Mouse (Mus musculus): ENCODE measurements around the gene Rbm20. TPM values are rescaled to one million over a fixed set of nuclear protein-coding genes. Genes with fewer than 3 reads are reported as not detected.

Gene Rbm20
- 6.3 and 6.5 TPM in 2 replicates for polyA plus RNA-seq (2011; ENCODE audit: insufficient read depth, insufficient read length, low read depth, missing spikeins)

GRCm38 (mm10) chr19:53676718-53677634 is at the start of gene Rbm20:
Gene Rbm20 (plus strand): TSS chr19:53677306.
- peak within 1 kb of the TSS; percentile 63 for H3K9ac ChIP-seq (ENCODE audit: low read depth, poor library complexity, severe bottlenecking)
- no peak within 1 kb of the TSS for H3K27ac ChIP-seq (ENCODE audit: insufficient read depth, low read length)
- peaks cover 4% of the 10 kb centered on the region for H3K4me1 ChIP-seq (ENCODE audit: control insufficient read depth, insufficient read depth, low read length)
- H3K9me3 ChIP-seq (replicated peaks; ENCODE audit: control insufficient read depth, insufficient read depth, low read length, poor library complexity, severe bottlenecking): no peaks in the 10 kb centered on the region
- H3K27me3 ChIP-seq (ENCODE audit: control insufficient read depth, insufficient read depth, low read length, poor library complexity, severe bottlenecking): peaks cover 15% of the 10 kb centered on the region
- no peak for TF ChIP-seq POLR2A (IDR thresholded peaks at IDR 0.05; ENCODE audit: insufficient read depth, low read length)
- no peak for TF ChIP-seq EP300 (IDR thresholded peaks at IDR 0.05; ENCODE audit: insufficient read depth, low read depth, low read length)
- TF ChIP-seq CTCF (IDR thresholded peaks at IDR 0.05; ENCODE audit: low read depth, low read length): no peak
- H3K36me3 ChIP-seq (ENCODE audit: control insufficient read depth, insufficient read depth, low read length, poor library complexity, severe bottlenecking): no peaks in the 10 kb centered on the region
- H3K4me3 ChIP-seq (ENCODE audit: low read depth, low read length): peak within 1 kb of the TSS; percentile 75

GRCm38 (mm10) chr19:53638041-53638440 is 39.1 kb upstream of the Rbm20 start:
- Histone ChIP-seq H3K36me3 (ENCODE audit: control insufficient read depth, insufficient read depth, low read length, poor library complexity, severe bottlenecking) (peaks cover 68% of the 10 kb centered on the region), H3K9me3 (replicated peaks; ENCODE audit: control insufficient read depth, insufficient read depth, low read length, poor library complexity, severe bottlenecking) (no peaks in the 10 kb centered on the region), H3K27ac (ENCODE audit: insufficient read depth, low read length) (no peak overlapping the region), H3K4me3 (ENCODE audit: low read depth, low read length) (no peak overlapping the region), H3K27me3 (ENCODE audit: control insufficient read depth, insufficient read depth, low read length, poor library complexity, severe bottlenecking) (no peaks in the 10 kb centered on the region), H3K4me1 (ENCODE audit: control insufficient read depth, insufficient read depth, low read length) (no peaks in the 10 kb centered on the region), H3K9ac (ENCODE audit: low read depth, poor library complexity, severe bottlenecking) (no peak overlapping the region)
- TF ChIP-seq EP300 (IDR thresholded peaks at IDR 0.05; ENCODE audit: insufficient read depth, low read depth, low read length): no peak
- TF ChIP-seq CTCF (IDR thresholded peaks at IDR 0.05; ENCODE audit: low read depth, low read length): no peak
- no peak for TF ChIP-seq POLR2A (IDR thresholded peaks at IDR 0.05; ENCODE audit: insufficient read depth, low read length)

- no peak for TF ChIP-seq CTCF (IDR thresholded peaks at IDR 0.05; ENCODE audit: low read depth, low read length)
- TF ChIP-seq POLR2A (IDR thresholded peaks at IDR 0.05; ENCODE audit: insufficient read depth, low read length): no peak
- TF ChIP-seq EP300 (IDR thresholded peaks at IDR 0.05; ENCODE audit: insufficient read depth, low read depth, low read length): no peak
- no peaks in the 10 kb centered on the region for H3K9me3 ChIP-seq (replicated peaks; ENCODE audit: control insufficient read depth, insufficient read depth, low read length, poor library complexity, severe bottlenecking)
- H3K27me3 ChIP-seq (ENCODE audit: control insufficient read depth, insufficient read depth, low read length, poor library complexity, severe bottlenecking): no peaks in the 10 kb centered on the region
- no peak overlapping the region for H3K4me3 ChIP-seq (ENCODE audit: low read depth, low read length)
- H3K36me3 ChIP-seq (ENCODE audit: control insufficient read depth, insufficient read depth, low read length, poor library complexity, severe bottlenecking): peaks cover 69% of the 10 kb centered on the region
- H3K9ac ChIP-seq (ENCODE audit: low read depth, poor library complexity, severe bottlenecking): no peak overlapping the region
- no peak overlapping the region for H3K27ac ChIP-seq (ENCODE audit: insufficient read depth, low read length)
- no peaks in the 10 kb centered on the region for H3K4me1 ChIP-seq (ENCODE audit: control insufficient read depth, insufficient read depth, low read length)
Observed at GRCm38 (mm10) chr19:53638727-53639126, 38.4 kb upstream of the Rbm20 start.

GRCm38 (mm10) chr19:53644020-53644595 is 33.0 kb upstream of the Rbm20 start:
- H3K27me3 ChIP-seq (ENCODE audit: control insufficient read depth, insufficient read depth, low read length, poor library complexity, severe bottlenecking): no peaks in the 10 kb centered on the region
- no peak overlapping the region for H3K9ac ChIP-seq (ENCODE audit: low read depth, poor library complexity, severe bottlenecking)
- H3K36me3 ChIP-seq (ENCODE audit: control insufficient read depth, insufficient read depth, low read length, poor library complexity, severe bottlenecking): peaks cover 62% of the 10 kb centered on the region
- H3K9me3 ChIP-seq (replicated peaks; ENCODE audit: control insufficient read depth, insufficient read depth, low read length, poor library complexity, severe bottlenecking): no peaks in the 10 kb centered on the region
- no peak for TF ChIP-seq POLR2A (IDR thresholded peaks at IDR 0.05; ENCODE audit: insufficient read depth, low read length)
- TF ChIP-seq EP300 (IDR thresholded peaks at IDR 0.05; ENCODE audit: insufficient read depth, low read depth, low read length): no peak
- no peak overlapping the region for H3K27ac ChIP-seq (ENCODE audit: insufficient read depth, low read length)
- H3K4me3 ChIP-seq (ENCODE audit: low read depth, low read length): no peak overlapping the region
- no peaks in the 10 kb centered on the region for H3K4me1 ChIP-seq (ENCODE audit: control insufficient read depth, insufficient read depth, low read length)

GRCm38 (mm10) chr19:53647301-53647700 is 29.8 kb upstream of the Rbm20 start:
- Histone ChIP-seq H3K27me3 (ENCODE audit: control insufficient read depth, insufficient read depth, low read length, poor library complexity, severe bottlenecking) (no peaks in the 10 kb centered on the region), H3K4me3 (ENCODE audit: low read depth, low read length) (no peak overlapping the region), H3K9ac (ENCODE audit: low read depth, poor library complexity, severe bottlenecking) (no peak overlapping the region), H3K4me1 (ENCODE audit: control insufficient read depth, insufficient read depth, low read length) (no peaks in the 10 kb centered on the region), H3K9me3 (replicated peaks; ENCODE audit: control insufficient read depth, insufficient read depth, low read length, poor library complexity, severe bottlenecking) (no peaks in the 10 kb centered on the region), H3K36me3 (ENCODE audit: control insufficient read depth, insufficient read depth, low read length, poor library complexity, severe bottlenecking) (peaks cover 31% of the 10 kb centered on the region), H3K27ac (ENCODE audit: insufficient read depth, low read length) (no peak overlapping the region)
- TF ChIP-seq CTCF (IDR thresholded peaks at IDR 0.05; ENCODE audit: low read depth, low read length) (no peak), POLR2A (IDR thresholded peaks at IDR 0.05; ENCODE audit: insufficient read depth, low read length) (no peak), EP300 (IDR thresholded peaks at IDR 0.05; ENCODE audit: insufficient read depth, low read depth, low read length) (no peak)

- Histone ChIP-seq H3K27me3 (ENCODE audit: control insufficient read depth, insufficient read depth, low read length, poor library complexity, severe bottlenecking) (no peaks in the 10 kb centered on the region), H3K27ac (ENCODE audit: insufficient read depth, low read length) (no peak overlapping the region), H3K9ac (ENCODE audit: low read depth, poor library complexity, severe bottlenecking) (no peak overlapping the region), H3K9me3 (replicated peaks; ENCODE audit: control insufficient read depth, insufficient read depth, low read length, poor library complexity, severe bottlenecking) (no peaks in the 10 kb centered on the region), H3K4me1 (ENCODE audit: control insufficient read depth, insufficient read depth, low read length) (no peaks in the 10 kb centered on the region), H3K36me3 (ENCODE audit: control insufficient read depth, insufficient read depth, low read length, poor library complexity, severe bottlenecking) (peaks cover 29% of the 10 kb centered on the region), H3K4me3 (ENCODE audit: low read depth, low read length) (no peak overlapping the region)
- TF ChIP-seq POLR2A (IDR thresholded peaks at IDR 0.05; ENCODE audit: insufficient read depth, low read length) (no peak), EP300 (IDR thresholded peaks at IDR 0.05; ENCODE audit: insufficient read depth, low read depth, low read length) (no peak), CTCF (IDR thresholded peaks at IDR 0.05; ENCODE audit: low read depth, low read length) (no peak)
Observed at GRCm38 (mm10) chr19:53648056-53648455, 29.1 kb upstream of the Rbm20 start.
